Mouse (Mus musculus) embryonic fibroblast, embryonic 13.5 days (primary cell): ENCODE results near the gene Bcl11b. TPM values are rescaled to one million over a fixed set of nuclear protein-coding genes. Genes with fewer than 3 reads are reported as not detected.

ENCODE experiments used
- H3K27ac ChIP-seq: 2 replicates; pipeline ENCODE4 v1.5.1; 2012; ENCODE audit warnings: low read length, control low read depth, inconsistent platforms; ENCODE audit not compliant: insufficient read depth
- H3K4me1 ChIP-seq: 2 replicates; pipeline ENCODE4 v1.6.1; 2011; ENCODE audit warnings: low read length; ENCODE audit not compliant: control insufficient read depth, insufficient read depth
- H3K4me3 ChIP-seq: 2 replicates; pipeline ENCODE4 v1.5.1; 2011; ENCODE audit warnings: mild to moderate bottlenecking, control low read depth, low read length; ENCODE audit not compliant: insufficient read depth
- CTCF ChIP-seq: IDR thresholded peaks from 2 replicates; pipeline ENCODE4 v1.5.1; 2011; ENCODE audit warnings: mild to moderate bottlenecking, control low read depth, low read length, moderate library complexity, borderline replicate concordance; ENCODE audit not compliant: insufficient read depth
- POLR2A ChIP-seq: IDR thresholded peaks from 2 replicates; pipeline ENCODE4 v1.6.1; 2011; ENCODE audit warnings: low read depth, mild to moderate bottlenecking, control low read depth, low read length, moderate library complexity
- polyA plus RNA-seq: library from polyadenylated mRNA; stranded (reverse); fragments of >200 nt; gene quantifications from 2 replicates; pipeline ENCODE4 v1.2.4, GENCODE M21; 2011; ENCODE audit warnings: low read depth; ENCODE audit not compliant: missing spikeins, insufficient read length

Bcl11b gene
- polyA plus RNA-seq, 1 experiment, result 6.5 TPM

DNA sequence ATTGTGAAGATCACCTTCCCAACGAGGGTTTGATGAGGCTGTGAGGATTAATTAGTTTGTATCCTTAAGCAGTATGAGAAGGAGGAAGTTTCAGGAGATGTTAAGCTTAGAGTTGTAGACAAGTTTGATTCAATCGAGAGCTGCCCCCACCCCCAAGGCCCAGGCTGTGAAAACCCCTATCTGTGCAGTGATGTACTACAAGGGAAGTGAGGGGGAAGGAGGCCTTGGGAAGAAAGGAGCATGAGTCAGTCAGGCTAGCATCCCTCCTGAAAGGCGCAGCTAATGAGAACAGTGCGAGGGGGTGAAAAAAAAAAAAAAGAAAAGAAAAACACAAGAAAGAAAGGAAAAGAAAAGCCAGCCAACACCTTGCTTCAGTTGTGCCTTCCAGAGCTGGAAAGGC, 5.8 kb upstream of the Bcl11b start:
- Histone ChIP-seq H3K4me1 (peaks cover 10% of the 10 kb centered on the region; the same call in 1 of the 2 replicates), H3K27ac (peak overlapping the region; percentile 59; the same call in 1 of the 2 replicates), H3K4me3 (no peak overlapping the region)
- TF ChIP-seq POLR2A (no peak), CTCF (no peak)

DNA sequence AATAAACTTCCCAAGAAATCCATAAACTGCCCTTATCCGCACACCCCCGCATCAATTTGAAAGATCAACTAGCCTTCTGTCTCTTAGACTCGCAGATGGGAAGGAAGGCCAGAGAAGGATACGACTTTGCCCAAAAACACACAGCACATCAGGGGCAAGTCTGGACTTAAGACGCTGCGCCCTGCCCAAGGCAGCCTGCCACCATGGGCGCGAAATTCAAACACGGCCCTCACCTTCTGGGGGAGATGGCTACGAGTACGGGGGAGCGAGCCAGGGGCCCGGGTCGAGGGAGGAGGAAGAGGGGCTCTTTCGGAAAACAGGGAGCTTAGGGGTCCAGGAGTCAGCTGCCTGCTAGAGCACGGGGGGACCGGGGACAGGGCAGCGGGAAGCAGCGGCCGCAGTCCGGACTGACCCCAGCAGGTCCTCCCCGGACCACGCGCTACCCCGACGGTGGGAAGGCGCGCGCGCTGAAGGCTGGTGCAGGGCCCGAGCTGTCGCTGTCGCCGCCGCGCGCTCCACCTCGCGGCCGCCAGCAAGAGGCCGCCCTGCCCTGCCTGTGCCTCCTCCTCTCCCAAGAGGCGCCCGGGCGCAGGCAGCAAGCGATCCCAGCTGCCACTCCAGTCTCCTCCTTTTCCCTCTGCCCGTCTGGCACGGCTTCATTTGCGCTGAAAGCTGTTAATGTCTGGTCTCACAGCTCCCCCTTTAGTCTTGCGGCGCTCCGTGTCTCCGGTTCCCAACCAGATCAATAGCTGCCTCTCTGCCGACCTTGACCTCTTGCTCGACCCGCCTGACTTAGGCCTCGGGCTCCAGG, 2.6 kb upstream of the Bcl11b start:
- TF ChIP-seq POLR2A (no peak), CTCF (peak; percentile 21; the same call in 1 of the 2 replicates)
- no peak overlapping the region for H3K27ac ChIP-seq
- H3K4me3 ChIP-seq, result no peak overlapping the region
- H3K4me1 ChIP-seq, result peaks cover 10% of the 10 kb centered on the region; the same call in 1 of the 2 replicates

DNA sequence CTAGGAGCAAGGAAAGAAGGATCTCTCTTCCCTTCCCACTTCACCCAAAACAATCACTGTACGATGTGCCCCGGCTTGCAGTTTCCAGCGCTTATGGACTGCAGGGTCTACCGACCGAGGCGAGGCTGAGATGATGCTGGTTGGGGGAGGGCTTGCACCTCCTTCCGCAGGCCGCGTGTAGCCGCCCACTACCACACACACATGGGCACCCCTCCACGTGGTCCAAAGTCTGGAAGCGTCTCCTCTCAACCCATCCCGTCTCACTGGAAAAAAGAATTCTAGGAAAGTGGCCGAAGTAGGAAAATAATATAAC, 2.0 kb upstream of the Bcl11b start:
- peaks cover 10% of the 10 kb centered on the region; the same call in 1 of the 2 replicates for H3K4me1 ChIP-seq
- H3K4me3 ChIP-seq, result no peak overlapping the region
- H3K27ac ChIP-seq, result no peak overlapping the region
- TF ChIP-seq CTCF (no peak), POLR2A (no peak)

DNA sequence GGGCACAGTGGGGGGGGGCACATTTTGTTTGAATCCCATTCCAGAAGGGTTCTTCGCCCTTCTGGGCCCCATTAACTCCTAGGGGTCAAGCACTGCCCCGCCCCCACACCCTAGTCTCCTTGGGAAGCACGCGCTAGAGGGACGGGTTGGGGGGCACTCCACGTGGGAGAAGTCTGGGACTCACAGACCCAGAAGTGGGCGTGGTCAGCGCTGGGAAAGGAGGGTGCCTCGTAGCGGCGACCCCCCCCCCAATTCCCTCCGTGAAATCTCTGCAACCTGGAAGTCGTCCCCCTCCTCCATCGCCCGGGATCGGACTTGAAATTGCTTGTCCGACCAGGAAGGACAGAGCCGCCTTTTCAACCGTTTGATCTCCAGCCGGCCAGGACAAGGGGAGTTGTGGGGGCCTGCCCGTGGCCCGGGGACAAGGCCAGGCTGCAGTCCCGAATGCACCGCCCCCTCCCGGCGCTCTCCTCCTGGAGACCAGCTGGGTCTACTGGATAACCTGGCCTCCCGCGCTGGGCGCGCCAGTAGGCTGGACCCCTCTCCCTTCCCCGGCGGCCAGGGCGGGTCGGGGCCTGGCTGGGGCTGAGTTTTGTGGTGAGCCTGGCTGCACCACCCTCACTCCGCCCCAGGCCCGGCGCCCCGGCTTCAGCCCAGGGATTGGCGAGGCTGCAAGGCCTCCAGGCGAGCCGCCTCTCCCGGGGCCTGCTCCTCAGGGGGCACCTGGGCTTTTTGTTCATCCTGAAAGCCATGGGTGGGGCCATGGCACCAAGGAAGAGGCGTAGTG, 1.5 kb upstream of the Bcl11b start:
- Histone ChIP-seq H3K27ac (no peak overlapping the region), H3K4me1 (peaks cover 10% of the 10 kb centered on the region; the same call in 1 of the 2 replicates), H3K4me3 (no peak overlapping the region)
- TF ChIP-seq CTCF (no peak), POLR2A (no peak)

DNA sequence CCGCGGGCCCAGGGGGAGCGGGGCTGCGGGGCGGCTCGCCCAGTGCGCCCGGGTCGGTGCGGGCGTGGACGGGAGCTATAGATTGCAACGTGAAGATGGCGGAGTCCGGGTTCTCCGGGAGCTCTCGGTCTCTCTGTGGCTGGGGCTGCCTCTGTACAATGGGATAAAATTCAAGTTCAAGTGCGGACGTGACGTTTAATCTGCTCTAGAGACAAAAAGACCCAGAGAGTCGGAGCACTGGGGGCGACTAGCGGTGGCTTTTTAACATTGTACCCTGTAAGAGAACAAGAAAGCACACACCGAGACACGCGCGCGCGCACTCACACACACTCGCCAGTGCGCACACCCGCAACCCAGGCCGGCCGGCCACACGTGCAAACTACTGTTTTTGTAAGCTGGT, 526 bp upstream of the Bcl11b start:
- TF ChIP-seq CTCF (no peak), POLR2A (peak; percentile 58; the same call in 1 of the 2 replicates)
- Histone ChIP-seq H3K27ac (peak overlapping the region; percentile 58), H3K4me1 (peaks cover 7% of the 10 kb centered on the region; the same call in 1 of the 2 replicates), H3K4me3 (peak overlapping the region; percentile 53)

DNA sequence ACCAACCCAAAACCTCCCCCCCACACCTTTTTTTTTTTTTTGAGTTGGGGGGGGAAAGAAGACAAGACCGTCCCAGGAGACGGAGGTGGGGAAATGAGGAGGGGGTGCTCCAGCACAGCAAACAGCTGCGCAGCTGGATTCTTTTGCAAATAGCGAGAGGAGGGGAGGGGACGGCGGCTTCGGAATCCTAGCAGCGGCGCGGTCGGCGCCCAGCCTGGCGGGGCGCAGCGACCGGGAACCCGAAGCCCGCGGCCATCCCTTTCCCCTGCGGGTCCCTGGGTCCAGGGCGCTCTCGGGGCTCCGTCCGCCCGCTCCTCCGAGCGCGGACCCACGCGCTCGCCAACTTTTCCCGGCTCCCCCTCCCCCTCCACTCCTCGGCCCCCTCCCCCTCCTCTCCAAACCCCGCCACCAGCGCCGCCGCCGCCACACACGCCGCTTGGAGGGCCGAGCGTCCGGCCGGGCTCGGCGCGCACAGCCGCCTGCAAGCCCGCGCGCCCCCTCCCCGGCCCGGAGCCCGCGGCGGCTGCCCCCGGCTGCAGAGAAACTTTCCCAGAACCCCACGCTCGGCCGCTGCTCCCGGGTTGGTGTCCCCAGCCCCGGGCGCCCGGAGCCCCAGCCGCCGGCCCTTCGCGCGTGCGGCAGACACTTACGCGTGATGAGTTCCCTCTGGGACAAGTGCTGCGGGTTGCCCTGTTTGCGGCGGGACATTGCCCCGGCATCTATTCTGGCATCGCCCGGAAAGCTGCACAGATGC, 789 bp downstream of the Bcl11b start:
- no peaks in the 10 kb centered on the region for H3K4me1 ChIP-seq
- peak overlapping the region; percentile 53 for H3K4me3 ChIP-seq
- no peak overlapping the region for H3K27ac ChIP-seq
- TF ChIP-seq CTCF, result no peak
- TF ChIP-seq POLR2A, result no peak

DNA sequence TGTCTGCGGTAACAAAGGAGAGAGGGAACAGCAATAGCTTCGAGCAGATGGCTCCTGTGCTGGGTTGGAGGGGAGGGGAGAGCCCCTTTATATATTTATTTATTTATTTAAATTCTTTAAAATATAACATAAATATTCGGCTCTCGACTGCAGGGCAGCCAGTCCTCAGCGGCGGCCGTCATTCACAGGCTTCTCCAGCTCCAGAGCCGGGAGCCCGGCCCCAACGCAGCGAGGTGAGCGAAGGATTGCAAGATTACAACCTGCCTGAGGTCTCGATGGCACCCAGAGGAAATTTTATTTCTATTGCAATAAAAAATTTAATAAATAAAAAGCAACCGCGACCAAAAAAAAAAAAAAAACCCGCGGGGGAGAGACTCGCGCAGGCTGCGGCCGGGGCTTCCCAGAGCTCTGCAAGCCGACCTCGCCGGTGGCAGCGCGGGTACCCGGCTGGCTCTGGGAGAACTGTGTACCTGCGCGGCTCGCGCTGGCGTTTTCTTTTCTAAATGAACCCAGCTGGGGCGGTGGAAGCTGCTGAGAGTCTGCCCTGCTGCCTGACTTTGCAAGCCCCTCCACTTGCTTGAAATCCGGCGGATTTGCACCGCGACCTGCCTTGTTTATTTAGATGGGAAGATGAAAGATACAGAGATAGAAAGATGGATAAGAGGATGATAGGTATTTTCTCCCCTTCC, 1.6 kb downstream of the Bcl11b start:
- Histone ChIP-seq H3K4me3 (peak overlapping the region; percentile 47), H3K27ac (no peak overlapping the region), H3K4me1 (no peaks in the 10 kb centered on the region)
- TF ChIP-seq CTCF (no peak), POLR2A (no peak)

DNA sequence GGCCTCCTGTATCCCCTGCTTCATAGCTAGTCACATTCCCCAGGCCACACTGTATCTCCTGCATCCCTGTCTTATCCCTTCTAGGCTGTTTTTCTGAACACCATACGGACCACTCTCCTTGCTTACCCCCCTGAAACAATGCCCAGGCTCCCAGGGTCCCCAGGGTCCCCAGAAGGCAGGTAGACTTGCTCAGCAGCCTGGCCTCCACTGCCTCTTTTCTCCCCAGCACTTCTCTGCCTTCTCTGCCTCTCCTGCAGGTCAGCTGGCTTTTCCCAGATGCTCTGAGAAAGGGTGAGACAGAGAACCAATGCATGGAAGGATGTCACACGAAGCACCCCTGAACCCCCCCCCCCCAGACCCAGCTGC, 2.7 kb downstream of the Bcl11b start:
- H3K4me1 ChIP-seq, result no peaks in the 10 kb centered on the region
- H3K27ac ChIP-seq, result no peak overlapping the region
- H3K4me3 ChIP-seq, result peak overlapping the region; percentile 9; the same call in 1 of the 2 replicates
- TF ChIP-seq CTCF (no peak), POLR2A (no peak)
